Comparison of ENCODE assay signal across 8 mouse cellular contexts in genomic region chr1:134559976-134560375, GRCm38 (mm10). TPM values are rescaled to one million over a fixed set of nuclear protein-coding genes. Genes with fewer than 3 reads are reported as not detected.
DNase-seq lines count a peak whose midpoint lies in the region; ATAC-seq lines count a peak whose summit lies in the region.

TSS of gene Kdm5b (plus strand) at chr1:134560171.

- peak within 1 kb of the TSS; percentile 57 for H3K4me2 ChIP-seq in hindbrain, embryonic 11.5 days (replicated peaks; ENCODE audit: low read depth, low read length)

- H3K4me3 ChIP-seq in hindbrain, embryonic 11.5 days (ENCODE audit: low read depth, low read length): peak within 1 kb of the TSS; percentile 98

- no peaks in the 10 kb centered on the region for H3K36me3 ChIP-seq in hindbrain, embryonic 11.5 days (ENCODE audit: control insufficient read depth, insufficient read depth, low read length)

- H3K27ac ChIP-seq in hindbrain, embryonic 11.5 days (ENCODE audit: low read depth, low read length): peak within 1 kb of the TSS; percentile 83

- H3K9ac ChIP-seq in hindbrain, embryonic 11.5 days (ENCODE audit: low read depth, low read length): peak within 1 kb of the TSS; percentile 100

- WGBS in hindbrain, embryonic 11.5 days: under 1% methylated on average over 34 of the region's 34 CpGs

- DNase-seq in MN1 (ENCODE audit: low spot score): peak; percentile 90
- DNase-seq in cerebellum, postnatal 10 days: peak; percentile 93 to 96
- DNase-seq in frontal cortex, postnatal 10 days (ENCODE audit: low spot score in 2 of 2): peak; percentile 64 to 84
- peak; percentile 91 for DNase-seq in hindbrain, embryonic 11.5 days (ENCODE audit: low spot score)
- DNase-seq in layer of hippocampus, postnatal 10 days (ENCODE audit: low spot score in 2 of 2): peak; percentile 85 to 87
- peak; percentile 95 for DNase-seq in lung, postnatal 10 days
- DNase-seq in ovary, postnatal 36 days (ENCODE audit: low spot score): peak; percentile 92
- DNase-seq in thymus, postnatal 25 days: peak; percentile 96

- H3K9me3 ChIP-seq in hindbrain, embryonic 11.5 days (ENCODE audit: control insufficient read depth, low read length): no peaks in the 10 kb centered on the region

- no peaks in the 10 kb centered on the region for H3K27me3 ChIP-seq in hindbrain, embryonic 11.5 days (ENCODE audit: control insufficient read depth, insufficient read depth, low read length)

- H3K4me1 ChIP-seq in hindbrain, embryonic 11.5 days (replicated peaks; ENCODE audit: control insufficient read depth, insufficient read depth, low read length): peaks cover 5% of the 10 kb centered on the region

- peak; percentile 20; the same call in 1 of the 2 replicates for ATAC-seq in hindbrain, embryonic 11.5 days (ENCODE audit: low FRiP score)

RNA-seq across cellular contexts. Expression of gene Kdm5b, which starts in this region (rescaled TPM):
- polyA plus RNA-seq in hindbrain, embryonic 11.5 days (2014; fragmentation: Nextera tagmentation; extraction: Ambion mirVana): 94.7 and 102 TPM in 2 replicates
- 10 to 100 TPM; 74.6 to 75.4 TPM for total RNA-seq in layer of hippocampus, postnatal 10 days (2021)

Comparison
In these comparisons a context has a peak if more than half of its experiments do, and no peak if none do; other contexts are left out.
1. Peak in every context shown above with its lines: DNase-seq, ATAC-seq, H3K4me3 ChIP-seq and H3K27ac ChIP-seq.